Mouse (Mus musculus): ENCODE results near the gene Map2k7. TPM values are rescaled to one million over a fixed set of nuclear protein-coding genes. Genes with fewer than 3 reads are reported as not detected.

Map2k7 gene
- polyA plus RNA-seq, 1 experiment from 2014 or later: 16.9 TPM

DNA sequence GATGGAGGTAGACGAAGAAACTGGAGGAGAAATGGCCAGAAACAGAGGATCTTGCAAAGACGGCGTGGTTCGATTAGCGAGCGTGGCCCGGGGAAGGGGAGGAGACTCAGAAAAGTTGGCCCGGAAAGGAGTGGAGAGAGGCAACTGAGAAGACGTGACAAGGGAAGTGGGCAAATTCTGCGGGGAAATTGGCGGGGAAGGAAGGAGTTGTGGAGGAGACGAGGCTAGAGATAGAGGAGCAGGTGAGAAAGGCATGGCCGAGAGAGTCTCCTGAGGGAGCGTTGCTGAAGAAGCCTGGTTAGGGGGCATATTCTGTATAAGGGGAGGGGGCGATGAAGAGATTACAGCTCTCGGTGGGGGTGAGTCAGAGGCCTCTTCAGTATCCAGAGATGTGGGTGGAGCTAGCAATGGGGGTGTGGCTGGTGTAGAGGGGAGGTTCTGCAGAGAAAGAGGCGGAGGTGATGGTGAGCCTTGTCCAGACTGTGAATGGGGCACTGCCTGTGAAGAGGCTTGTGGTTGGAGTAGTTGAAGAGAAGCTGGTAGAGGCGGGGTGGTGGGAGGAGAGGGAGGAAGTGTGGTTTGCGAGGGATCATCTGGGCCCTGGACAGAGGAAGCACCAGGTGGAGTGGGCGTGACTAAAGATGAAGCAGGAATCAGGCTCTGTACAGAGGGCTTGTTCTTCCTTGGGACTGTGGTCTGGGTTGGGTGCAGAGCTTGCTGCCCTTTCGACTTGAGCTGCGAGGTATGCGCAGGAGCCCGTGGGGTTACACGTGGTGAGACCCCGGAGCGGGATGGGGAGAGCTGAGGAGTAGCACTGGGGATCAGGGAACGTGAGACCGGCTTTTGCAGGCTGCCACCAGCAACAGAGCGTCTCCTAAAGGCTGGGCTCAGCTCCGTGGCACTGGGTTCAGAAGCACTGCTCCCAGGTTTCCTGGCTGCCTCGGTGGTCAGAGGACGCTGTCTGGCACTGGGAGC is 24.2 kb upstream of the Map2k7 start:
- Histone ChIP-seq H3K4me2 (ENCODE audit: low read length) (peak overlapping the region; percentile 75), H3K27me3 (ENCODE audit: control insufficient read depth, insufficient read depth, low read length) (peaks cover 53% of the 10 kb centered on the region), H3K9me3 (ENCODE audit: control insufficient read depth, low read length) (no peaks in the 10 kb centered on the region), H3K4me1 (ENCODE audit: control insufficient read depth in 2 of 2, insufficient read depth in 2 of 2, low read length in 2 of 2) (peaks cover 13 to 21% of the 10 kb centered on the region in 2 experiments), H3K9ac (ENCODE audit: low read length) (peak overlapping the region; percentile 30; the same call in 1 of the 2 replicates), H3K4me3 (ENCODE audit: control insufficient read depth in 1 of 2, insufficient read depth in 1 of 2, low read depth in 1 of 2, low read length in 2 of 2) (peak overlapping the region; percentile 35 to 45), H3K27ac (replicated peaks in 1 of 2; ENCODE audit: control insufficient read depth in 1 of 2, insufficient read depth in 1 of 2, low read depth in 2 of 2, low read length in 2 of 2) (no peak overlapping the region), H3K36me3 (ENCODE audit: control insufficient read depth, insufficient read depth, low read length) (no peaks in the 10 kb centered on the region)
- WGBS: 4% methylated on average over 33 of the region's 33 CpGs
- ATAC-seq (ENCODE audit: insufficient number of reproducible peaks, insufficient read depth, low FRiP score, low read depth): peak; percentile 45; the same call in 1 of the 2 replicates

- Histone ChIP-seq H3K4me1 (ENCODE audit: control insufficient read depth in 2 of 2, insufficient read depth in 2 of 2, low read length in 2 of 2) (peaks cover 13 to 21% of the 10 kb centered on the region in 2 experiments), H3K36me3 (ENCODE audit: control insufficient read depth, insufficient read depth, low read length) (no peaks in the 10 kb centered on the region), H3K9ac (ENCODE audit: low read length) (peak overlapping the region; percentile 62), H3K9me3 (ENCODE audit: control insufficient read depth, low read length) (no peaks in the 10 kb centered on the region), H3K4me3 (ENCODE audit: control insufficient read depth in 1 of 2, insufficient read depth in 1 of 2, low read depth in 1 of 2, low read length in 2 of 2) (peak overlapping the region; percentile 1 to 52; a peak in 2 of 4 replicates), H3K27ac (replicated peaks in 1 of 2; ENCODE audit: control insufficient read depth in 1 of 2, insufficient read depth in 1 of 2, low read depth in 2 of 2, low read length in 2 of 2) (no peak overlapping the region), H3K27me3 (ENCODE audit: control insufficient read depth, insufficient read depth, low read length) (peaks cover 56% of the 10 kb centered on the region), H3K4me2 (ENCODE audit: low read length) (peak overlapping the region; percentile 93)
- no peak for ATAC-seq (ENCODE audit: insufficient number of reproducible peaks, insufficient read depth, low FRiP score, low read depth)
- WGBS: 10% methylated on average over 18 of the region's 18 CpGs
Measured at GRCm38 (mm10) chr8:4216296-4216695, 22.2 kb upstream of the Map2k7 start.

DNA sequence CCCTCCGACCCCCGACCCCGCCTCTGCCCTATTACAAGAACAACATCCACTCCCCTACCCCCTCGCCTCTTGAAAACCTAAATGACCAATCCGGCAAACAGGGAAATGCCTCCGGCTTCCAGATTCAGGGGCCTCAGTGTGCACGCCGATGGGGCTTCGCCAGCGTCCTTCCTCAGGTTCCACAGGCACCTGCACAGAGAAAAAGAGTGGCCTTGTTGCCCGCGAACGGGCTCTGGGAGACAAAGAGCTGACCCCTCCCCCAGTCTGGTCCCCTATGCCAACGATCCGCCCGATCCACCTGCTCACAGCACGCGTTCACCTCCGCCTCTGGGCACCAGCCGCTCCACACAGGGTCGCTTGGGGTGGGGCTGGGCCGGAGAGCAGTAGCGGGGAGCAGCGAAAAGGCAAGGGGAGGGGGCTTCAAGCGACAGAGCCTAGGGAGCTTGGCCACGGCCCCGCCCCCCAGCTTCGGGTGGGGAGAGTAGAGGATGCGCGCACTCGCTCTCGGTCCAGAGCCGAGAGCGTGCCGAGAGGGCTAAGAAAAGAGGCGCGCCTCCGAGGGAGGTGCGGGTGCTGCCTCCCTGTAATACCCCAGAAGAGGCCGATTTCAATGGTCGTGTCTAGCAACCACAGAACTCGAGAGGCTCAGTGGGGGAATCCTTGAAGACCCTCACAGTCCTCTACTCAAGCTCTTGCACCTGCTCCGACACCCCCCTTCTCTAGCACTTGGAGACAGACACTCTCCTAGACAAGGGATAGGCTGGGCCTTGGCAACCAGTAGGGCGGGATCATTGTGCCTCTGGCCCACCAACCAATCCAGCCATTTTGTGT is 21.5 kb upstream of the Map2k7 start, which contains the start of gene Prr36:
TSS of gene Prr36 (minus strand) at position 669 of the 831 bp plus-strand sequence.
- no peak within 1 kb of the TSS for H3K27ac ChIP-seq (replicated peaks in 1 of 2; ENCODE audit: control insufficient read depth in 1 of 2, insufficient read depth in 1 of 2, low read depth in 2 of 2, low read length in 2 of 2)
- peak within 1 kb of the TSS; percentile 93 for H3K4me2 ChIP-seq (ENCODE audit: low read length)
- H3K27me3 ChIP-seq (ENCODE audit: control insufficient read depth, insufficient read depth, low read length): peaks cover 56% of the 10 kb centered on the region
- ATAC-seq (ENCODE audit: insufficient number of reproducible peaks, insufficient read depth, low FRiP score, low read depth): 0 out of 2 replicates have a peak, but pooled peaks have one; percentile 14
- H3K36me3 ChIP-seq (ENCODE audit: control insufficient read depth, insufficient read depth, low read length): no peaks in the 10 kb centered on the region
- H3K4me1 ChIP-seq (ENCODE audit: control insufficient read depth in 2 of 2, insufficient read depth in 2 of 2, low read length in 2 of 2): peaks cover 13 to 21% of the 10 kb centered on the region in 2 experiments
- H3K4me3 ChIP-seq (ENCODE audit: control insufficient read depth in 1 of 2, insufficient read depth in 1 of 2, low read depth in 1 of 2, low read length in 2 of 2): peak within 1 kb of the TSS; percentile 52 to 59
- H3K9me3 ChIP-seq (ENCODE audit: control insufficient read depth, low read length): no peaks in the 10 kb centered on the region
- 2% methylated on average over 44 of the region's 44 CpGs for WGBS
- peak within 1 kb of the TSS; percentile 62 for H3K9ac ChIP-seq (ENCODE audit: low read length)

- no peak overlapping the region for H3K9ac ChIP-seq (ENCODE audit: low read length)
- no peak overlapping the region for H3K4me3 ChIP-seq (ENCODE audit: control insufficient read depth in 1 of 2, insufficient read depth in 1 of 2, low read depth in 1 of 2, low read length in 2 of 2)
- H3K27me3 ChIP-seq (ENCODE audit: control insufficient read depth, insufficient read depth, low read length): peaks cover 45% of the 10 kb centered on the region
- WGBS: 84% methylated on average over 3 of the region's 3 CpGs
- no peak overlapping the region for H3K4me2 ChIP-seq (ENCODE audit: low read length)
- H3K9me3 ChIP-seq (ENCODE audit: control insufficient read depth, low read length): no peaks in the 10 kb centered on the region
- ATAC-seq (ENCODE audit: insufficient number of reproducible peaks, insufficient read depth, low FRiP score, low read depth): no peak
- H3K4me1 ChIP-seq (ENCODE audit: control insufficient read depth in 2 of 2, insufficient read depth in 2 of 2, low read length in 2 of 2): peaks cover 0 to 3% of the 10 kb centered on the region in 2 experiments; a peak in 2 of 4 replicates
- no peak overlapping the region for H3K27ac ChIP-seq (replicated peaks in 1 of 2; ENCODE audit: control insufficient read depth in 1 of 2, insufficient read depth in 1 of 2, low read depth in 2 of 2, low read length in 2 of 2)
- no peaks in the 10 kb centered on the region for H3K36me3 ChIP-seq (ENCODE audit: control insufficient read depth, insufficient read depth, low read length)
Measured at GRCm38 (mm10) chr8:4219617-4220016, 18.9 kb upstream of the Map2k7 start.

DNA sequence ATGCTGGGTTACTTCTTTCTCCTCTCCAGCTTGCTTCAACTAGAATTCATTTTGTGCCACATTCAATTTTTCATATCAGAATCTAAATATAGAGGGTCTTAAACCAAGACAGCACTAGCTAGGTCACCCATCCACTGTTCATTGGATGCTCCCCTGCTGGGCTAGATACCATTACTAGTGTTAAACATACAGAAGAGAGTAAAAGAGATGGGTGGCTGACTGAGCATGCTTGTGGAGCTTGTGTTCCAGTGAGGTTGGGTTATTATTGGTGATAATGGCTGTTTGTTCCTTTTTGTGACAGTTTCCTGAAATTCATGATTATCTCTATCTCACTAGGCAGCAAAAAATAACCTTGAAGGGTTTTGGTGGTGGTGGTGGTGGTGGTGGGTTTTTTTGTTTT is 16.5 kb upstream of the Map2k7 start:
- Histone ChIP-seq H3K27me3 (ENCODE audit: control insufficient read depth, insufficient read depth, low read length) (peaks cover 37% of the 10 kb centered on the region), H3K9ac (ENCODE audit: low read length) (no peak overlapping the region), H3K9me3 (ENCODE audit: control insufficient read depth, low read length) (no peaks in the 10 kb centered on the region), H3K4me3 (ENCODE audit: control insufficient read depth in 1 of 2, insufficient read depth in 1 of 2, low read depth in 1 of 2, low read length in 2 of 2) (no peak overlapping the region), H3K4me1 (ENCODE audit: control insufficient read depth in 2 of 2, insufficient read depth in 2 of 2, low read length in 2 of 2) (peaks cover 3 to 6% of the 10 kb centered on the region in 2 experiments; a peak in 3 of 4 replicates), H3K36me3 (ENCODE audit: control insufficient read depth, insufficient read depth, low read length) (no peaks in the 10 kb centered on the region), H3K27ac (replicated peaks in 1 of 2; ENCODE audit: control insufficient read depth in 1 of 2, insufficient read depth in 1 of 2, low read depth in 2 of 2, low read length in 2 of 2) (no peak overlapping the region), H3K4me2 (ENCODE audit: low read length) (no peak overlapping the region)
- no peak for ATAC-seq (ENCODE audit: insufficient number of reproducible peaks, insufficient read depth, low FRiP score, low read depth)

- ATAC-seq (ENCODE audit: insufficient number of reproducible peaks, insufficient read depth, low FRiP score, low read depth): no peak
- Histone ChIP-seq H3K9ac (ENCODE audit: low read length) (no peak overlapping the region), H3K27me3 (ENCODE audit: control insufficient read depth, insufficient read depth, low read length) (peaks cover 38% of the 10 kb centered on the region; the same call in 1 of the 2 replicates), H3K9me3 (ENCODE audit: control insufficient read depth, low read length) (no peaks in the 10 kb centered on the region), H3K27ac (replicated peaks in 1 of 2; ENCODE audit: control insufficient read depth in 1 of 2, insufficient read depth in 1 of 2, low read depth in 2 of 2, low read length in 2 of 2) (no peak overlapping the region), H3K4me2 (ENCODE audit: low read length) (peak overlapping the region; percentile 58), H3K36me3 (ENCODE audit: control insufficient read depth, insufficient read depth, low read length) (no peaks in the 10 kb centered on the region), H3K4me3 (ENCODE audit: control insufficient read depth in 1 of 2, insufficient read depth in 1 of 2, low read depth in 1 of 2, low read length in 2 of 2) (peak overlapping the region; percentile 17 to 21; a peak in 2 of 4 replicates), H3K4me1 (ENCODE audit: control insufficient read depth in 2 of 2, insufficient read depth in 2 of 2, low read length in 2 of 2) (peaks cover 3 to 6% of the 10 kb centered on the region in 2 experiments; a peak in 3 of 4 replicates)
- 27% methylated on average over 4 of the region's 4 CpGs for WGBS
Measured at GRCm38 (mm10) chr8:4226323-4226722, 12.2 kb upstream of the Map2k7 start.

DNA sequence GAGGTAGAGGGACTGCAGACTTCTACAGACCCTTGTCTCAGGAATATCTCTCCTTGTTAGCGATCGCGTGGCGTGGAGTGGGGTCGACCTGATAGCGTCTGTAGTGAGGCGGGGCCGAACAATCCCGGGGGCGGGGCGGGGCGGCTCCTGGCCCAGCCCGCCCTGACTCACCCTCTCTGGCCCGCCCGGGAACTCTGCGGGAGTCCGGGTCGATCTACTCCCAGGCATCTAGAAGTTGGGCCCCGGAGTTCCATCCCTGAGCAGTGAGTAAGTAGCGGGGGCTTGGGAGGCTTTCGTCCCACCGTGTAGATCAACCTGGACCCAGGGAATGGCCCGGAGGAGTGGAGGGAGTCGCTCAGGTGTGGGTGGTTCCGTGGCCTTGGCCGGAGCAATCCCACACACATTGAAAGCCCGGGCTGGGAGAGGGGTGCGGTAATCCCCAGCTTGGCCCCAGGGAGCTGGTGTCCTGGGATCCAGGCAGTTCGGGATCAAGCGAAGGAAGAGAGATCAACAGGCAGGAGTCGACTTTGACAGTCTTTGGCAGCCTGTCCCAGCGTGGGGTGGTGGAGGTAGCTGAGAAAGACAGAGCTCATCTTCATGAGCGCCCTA is 11.7 kb upstream of the Map2k7 start, which contains the start of gene Lrrc8e:
TSS of gene Lrrc8e (plus strand) at position 89 of the 609 bp plus-strand sequence.
- peaks cover 38% of the 10 kb centered on the region; the same call in 1 of the 2 replicates for H3K27me3 ChIP-seq (ENCODE audit: control insufficient read depth, insufficient read depth, low read length)
- H3K27ac ChIP-seq (replicated peaks in 1 of 2; ENCODE audit: control insufficient read depth in 1 of 2, insufficient read depth in 1 of 2, low read depth in 2 of 2, low read length in 2 of 2): no peak within 1 kb of the TSS
- H3K36me3 ChIP-seq (ENCODE audit: control insufficient read depth, insufficient read depth, low read length): no peaks in the 10 kb centered on the region
- peak within 1 kb of the TSS; percentile 17 to 21; a peak in 3 of 4 replicates for H3K4me3 ChIP-seq (ENCODE audit: control insufficient read depth in 1 of 2, insufficient read depth in 1 of 2, low read depth in 1 of 2, low read length in 2 of 2)
- ATAC-seq (ENCODE audit: insufficient number of reproducible peaks, insufficient read depth, low FRiP score, low read depth): peak; percentile 25; the same call in 1 of the 2 replicates
- H3K4me1 ChIP-seq (ENCODE audit: control insufficient read depth in 2 of 2, insufficient read depth in 2 of 2, low read length in 2 of 2): peaks cover 3 to 6% of the 10 kb centered on the region in 2 experiments; a peak in 3 of 4 replicates
- peak within 1 kb of the TSS; percentile 58 for H3K4me2 ChIP-seq (ENCODE audit: low read length)
- no peaks in the 10 kb centered on the region for H3K9me3 ChIP-seq (ENCODE audit: control insufficient read depth, low read length)
- H3K9ac ChIP-seq (ENCODE audit: low read length): no peak within 1 kb of the TSS
- 2% methylated on average over 33 of the region's 33 CpGs for WGBS

Measured in heart, embryonic 14.5 days (tissue).